28 mouse cellular contexts compared by ENCODE assay signal in genomic region chr10:109874652-109875311, GRCm38 (mm10).
DNase-seq lines count a peak whose midpoint lies in the region; ATAC-seq lines count a peak whose summit lies in the region.
"Had no signal": no experiment of that assay in that cellular context is flagged by ENCODE, and none has a peak within 500 bp of the region (broad histone marks: within the 10 kb centered on the region; RNA-seq: fewer than 3 reads in every experiment).

No protein-coding gene starts in this region.

- ATAC-seq in kidney, embryonic 16.5 days (ENCODE audit: low FRiP score, low TSS enrichment): no peak
- ATAC-seq in lung, embryonic 16.5 days (ENCODE audit: low read depth): peak; percentile 77
- ATAC-seq: forebrain, embryonic 13.5 days; intestine, postnatal 0 days; midbrain, embryonic 16.5 days had no signal

- DNase-seq in embryo, embryonic 10.5 days (ENCODE audit: low spot score): peak; percentile 20
- no peak for DNase-seq in embryo, embryonic 10 days (ENCODE audit: low spot score)
- no peak for DNase-seq in kidney, postnatal 36 days
- DNase-seq in lung, postnatal 36 days: no peak
- DNase-seq in MN1 (ENCODE audit: low spot score): peak; percentile 36
- no peak for DNase-seq in layer of hippocampus, postnatal 14 days (ENCODE audit: low spot score in 2 of 2)
- DNase-seq: adrenal gland, adult 8-10 months; cerebellum, adult 2 months; cerebellum, postnatal 14 days; gastrocnemius, postnatal 10 days; heart, postnatal 10 days; liver, embryonic 13.5 days; lung, adult 18-20 months; right cerebral cortex, postnatal 4 days; thymus, adult 18-20 months; thymus, postnatal 25 days had no signal

- 55% methylated on average over 5 of the region's 5 CpGs for WGBS in kidney, embryonic 16.5 days
- 40% methylated on average over 5 of the region's 5 CpGs for WGBS in lung, embryonic 16.5 days

- H3K9ac ChIP-seq in kidney, embryonic 16.5 days (replicated peaks; ENCODE audit: low read length): no peak overlapping the region
- no peak overlapping the region for H3K9ac ChIP-seq in lung, embryonic 16.5 days (ENCODE audit: low read length)
- H3K9ac ChIP-seq: forebrain, embryonic 13.5 days; heart, embryonic 13.5 days; hindbrain, embryonic 14.5 days; limb, embryonic 15.5 days; liver, embryonic 13.5 days had no signal

- H3K36me3 ChIP-seq in kidney, embryonic 16.5 days (ENCODE audit: insufficient read depth, low read length): no peaks in the 10 kb centered on the region
- no peaks in the 10 kb centered on the region for H3K36me3 ChIP-seq in lung, embryonic 16.5 days (ENCODE audit: control insufficient read depth, insufficient read depth, low read length)
- H3K36me3 ChIP-seq: heart, embryonic 13.5 days; limb, embryonic 10.5 days; limb, embryonic 15.5 days; liver, embryonic 13.5 days had no signal

- no peaks in the 10 kb centered on the region for H3K27me3 ChIP-seq in kidney, embryonic 16.5 days (ENCODE audit: insufficient read depth, low read length)
- no peaks in the 10 kb centered on the region for H3K27me3 ChIP-seq in lung, embryonic 16.5 days (ENCODE audit: control insufficient read depth, insufficient read depth, low read depth, low read length)
- H3K27me3 ChIP-seq: CH12.LX; forebrain, embryonic 13.5 days; heart, embryonic 13.5 days; limb, embryonic 15.5 days; liver, embryonic 13.5 days had no signal

- H3K4me1 ChIP-seq in kidney, embryonic 16.5 days (ENCODE audit: insufficient read depth, low read length): no peaks in the 10 kb centered on the region
- peaks cover 4% of the 10 kb centered on the region for H3K4me1 ChIP-seq in lung, embryonic 16.5 days (replicated peaks; ENCODE audit: control insufficient read depth, insufficient read depth, low read length)
- H3K4me1 ChIP-seq: forebrain, embryonic 13.5 days; heart, embryonic 13.5 days; limb, embryonic 15.5 days; liver, embryonic 13.5 days had no signal

- no peak overlapping the region for H3K4me2 ChIP-seq in kidney, embryonic 16.5 days (replicated peaks; ENCODE audit: low read depth, low read length)
- no peak overlapping the region for H3K4me2 ChIP-seq in lung, embryonic 16.5 days (ENCODE audit: low read depth, low read length)
- H3K4me2 ChIP-seq: forebrain, embryonic 13.5 days; heart, embryonic 13.5 days; hindbrain, embryonic 14.5 days; limb, embryonic 15.5 days; liver, embryonic 13.5 days had no signal

- H3K9me3 ChIP-seq in kidney, embryonic 16.5 days (ENCODE audit: low read length): no peaks in the 10 kb centered on the region
- no peaks in the 10 kb centered on the region for H3K9me3 ChIP-seq in lung, embryonic 16.5 days (ENCODE audit: control insufficient read depth, low read length)
- H3K9me3 ChIP-seq: forebrain, embryonic 13.5 days; heart, embryonic 13.5 days; limb, embryonic 10.5 days; limb, embryonic 15.5 days; liver, embryonic 13.5 days had no signal

- H3K27ac ChIP-seq in kidney, embryonic 16.5 days (ENCODE audit: low read length): peak overlapping the region; percentile 28; the same call in 1 of the 2 replicates
- no peak overlapping the region; the same call in 1 of the 2 replicates for H3K27ac ChIP-seq in lung, embryonic 16.5 days (ENCODE audit: low read length)
- H3K27ac ChIP-seq: forebrain, embryonic 13.5 days; heart, embryonic 13.5 days; hindbrain, embryonic 14.5 days; limb, embryonic 10.5 days; limb, embryonic 15.5 days; liver, embryonic 13.5 days; macrophage; stomach, postnatal 0 days had no signal

- no peak overlapping the region for H3K4me3 ChIP-seq in kidney, embryonic 16.5 days (ENCODE audit: low read length)
- no peak overlapping the region for H3K4me3 ChIP-seq in lung, embryonic 16.5 days (ENCODE audit: low read length)
- H3K4me3 ChIP-seq: forebrain, embryonic 13.5 days; heart, embryonic 13.5 days; limb, embryonic 10.5 days; limb, embryonic 15.5 days; liver, embryonic 13.5 days had no signal

Comparison
In these comparisons a context has a peak if more than half of its experiments do, and no peak if none do; other contexts are left out.
1. DNase-seq: peak in embryo, embryonic 10.5 days (single experiment) and MN1 (single experiment); none in embryo, embryonic 10 days (single experiment), kidney, postnatal 36 days (0 of 2), lung, postnatal 36 days (single experiment) and layer of hippocampus, postnatal 14 days (0 of 2).